Mouse (Mus musculus) lung, adult 2 months (tissue): ENCODE measurements at regions not wholly inside any gene's neighbourhood (a gene's known extent, or its start where the extent isn't known, plus 50 kb on each side); places are given as distances from the start of the nearest gene placed in this dataset.

ENCODE experiments used
- CTCF ChIP-seq: fragments of 200-500 bp; IDR thresholded peaks from 2 replicates; pipeline ENCODE4 v1.5.1; 2011; ENCODE audit warnings: mild to moderate bottlenecking, low read length, control low read depth; ENCODE audit not compliant: insufficient read depth
- POLR2A ChIP-seq: fragments of 200-500 bp; IDR thresholded peaks from 2 replicates; pipeline ENCODE4 v1.6.1; 2011; ENCODE audit warnings: low read depth, mild to moderate bottlenecking, control low read depth, low read length, borderline replicate concordance; ENCODE audit errors: extremely low read depth

DNA sequence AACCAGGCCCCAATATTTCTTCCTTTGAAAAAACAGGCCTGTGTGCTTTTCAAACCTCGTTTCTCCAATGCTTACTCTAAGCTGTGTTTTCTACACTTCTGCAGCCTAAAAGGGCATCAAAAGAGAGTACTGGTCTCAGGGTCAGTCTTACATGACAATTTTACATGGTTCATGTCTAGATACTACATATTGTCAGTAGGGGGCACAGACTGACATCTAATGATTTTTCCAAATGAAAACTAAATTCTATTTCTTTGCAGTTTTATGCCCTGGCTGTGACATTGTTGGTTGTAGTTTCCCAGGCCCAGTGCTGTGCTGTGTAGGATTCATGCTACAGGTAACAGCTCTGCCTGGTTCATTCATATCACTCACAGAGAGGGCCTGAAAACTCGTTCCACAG lies 248.7 kb upstream of the Megf9 start:
- TF ChIP-seq POLR2A (no peak), CTCF (no peak)
